Mouse (Mus musculus) kidney, embryonic 14.5 days (tissue): ENCODE results near the gene Ppp1r15b. TPM values are rescaled to one million over a fixed set of nuclear protein-coding genes. Genes with fewer than 3 reads are reported as not detected.

Source experiments
- ATAC-seq: fragments of 200-750 bp; cut with Nextera tagmentation; 2 replicates; pipeline ENCODE4 v1.8.0; 2017; ENCODE audit warnings: moderate number of reproducible peaks, mild to moderate bottlenecking, moderate TSS enrichment, moderate library complexity; ENCODE audit not compliant: low FRiP score, low TSS enrichment
- H3K27ac ChIP-seq: fragments of 300-500 bp; sonication (generic); 2 replicates; pipeline ENCODE4 v1.5.1; 2014; ENCODE audit warnings: low read depth, mild to moderate bottlenecking, low read length, moderate library complexity, mixed read lengths
- H3K27me3 ChIP-seq: fragments of 300-500 bp; sonication (generic); 2 replicates; pipeline ENCODE4 v1.6.1; 2014; ENCODE audit warnings: mild to moderate bottlenecking, low read length; ENCODE audit not compliant: control insufficient read depth, insufficient read depth
- H3K36me3 ChIP-seq: fragments of 300-500 bp; sonication (generic); 2 replicates; pipeline ENCODE4 v1.6.1; 2014; ENCODE audit warnings: low read length, mixed read lengths; ENCODE audit not compliant: control insufficient read depth, insufficient read depth
- H3K4me1 ChIP-seq: fragments of 300-500 bp; sonication (generic); 2 replicates; pipeline ENCODE4 v1.6.1; 2014; ENCODE audit warnings: low read length, mixed read lengths; ENCODE audit not compliant: control insufficient read depth, insufficient read depth
- H3K4me2 ChIP-seq: fragments of 300-500 bp; sonication (generic); replicated peaks from 2 replicates; pipeline ENCODE4 v1.6.1; 2014; ENCODE audit warnings: low read depth, mild to moderate bottlenecking, low read length
- H3K4me3 ChIP-seq: fragments of 300-500 bp; sonication (generic); 2 replicates; pipeline ENCODE4 v1.5.1; 2014; ENCODE audit warnings: mild to moderate bottlenecking, low read length
- H3K9ac ChIP-seq: fragments of 300-500 bp; sonication (generic); 2 replicates; pipeline ENCODE4 v1.6.1; 2014; ENCODE audit warnings: low read depth, mild to moderate bottlenecking, low read length, moderate library complexity
- H3K9me3 ChIP-seq: fragments of 300-500 bp; sonication (generic); 2 replicates; pipeline ENCODE4 v1.6.1; 2016; ENCODE audit warnings: low read length; ENCODE audit not compliant: control insufficient read depth
- WGBS: fragments of 180-500 bp; shearing (Covaris S2); extraction: QIAGEN DNeasy Blood & Tissue Kit; methylation state at CpG from one replicate; pipeline ENCODE4 v1.1.7; 2014; 5-methylcytosine and 5-hydroxymethylcytosine counted together
- polyA plus RNA-seq: library from polyadenylated mRNA; unstranded; fragments of >200 nt; fragmentation: Nextera tagmentation; extraction: Ambion mirVana; gene quantifications from 2 replicates; pipeline ENCODE4 v1.2.1, GENCODE M21; 2014

Ppp1r15b gene
- polyA plus RNA-seq, 1 experiment from 2014 or later = 49.4 TPM

DNA sequence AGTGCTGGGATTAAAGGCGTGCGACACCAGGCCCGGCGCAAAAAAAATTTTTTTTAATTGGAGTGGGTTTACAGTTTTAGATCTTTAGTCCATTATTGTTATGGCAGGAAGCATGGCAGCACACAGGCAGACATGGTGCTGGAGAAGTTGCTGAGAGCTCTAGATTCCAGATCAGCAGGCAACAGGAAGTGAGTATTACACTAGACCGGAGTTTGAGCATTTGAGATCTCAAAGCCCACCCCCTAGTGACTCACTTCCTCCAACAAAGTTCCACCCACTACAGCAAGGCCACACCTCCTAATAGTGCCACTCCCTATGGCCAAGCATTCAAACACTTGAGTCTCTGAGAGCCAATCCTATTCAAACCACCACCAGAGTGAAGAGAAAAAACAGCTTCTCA is 12.8 kb upstream of the Ppp1r15b start:
- ATAC-seq = no peak
- Histone ChIP-seq H3K36me3 (no peaks in the 10 kb centered on the region), H3K9ac (no peak overlapping the region), H3K27ac (no peak overlapping the region), H3K9me3 (no peaks in the 10 kb centered on the region), H3K4me3 (no peak overlapping the region), H3K4me2 (no peak overlapping the region), H3K27me3 (no peaks in the 10 kb centered on the region), H3K4me1 (no peaks in the 10 kb centered on the region)
- 95% methylated on average over 5 of the region's 5 CpGs for WGBS

DNA sequence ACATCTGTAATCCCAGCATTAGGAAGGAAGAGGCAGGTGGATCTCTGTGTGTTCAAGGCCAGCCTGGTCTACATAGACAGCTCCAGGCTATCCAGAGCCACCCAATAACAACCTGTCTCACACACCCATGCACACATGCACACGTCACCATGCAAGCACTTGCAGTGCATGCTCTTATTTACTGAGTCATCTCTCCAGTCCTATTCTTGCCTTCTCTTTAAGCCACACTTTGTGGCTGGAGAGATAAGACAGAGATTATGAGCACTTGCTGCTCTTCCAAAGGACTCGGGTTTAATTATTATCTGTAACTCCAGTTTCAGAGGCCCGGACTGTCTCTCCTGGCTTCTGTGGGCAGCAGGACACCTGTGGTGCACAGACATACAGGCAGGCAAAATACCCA is 12.1 kb upstream of the Ppp1r15b start:
- Histone ChIP-seq H3K27me3 (no peaks in the 10 kb centered on the region), H3K27ac (no peak overlapping the region), H3K4me2 (no peak overlapping the region), H3K9me3 (no peaks in the 10 kb centered on the region), H3K9ac (no peak overlapping the region), H3K4me1 (no peaks in the 10 kb centered on the region), H3K36me3 (no peaks in the 10 kb centered on the region), H3K4me3 (no peak overlapping the region)
- ATAC-seq = no peak
- WGBS = 82% methylated on average over 3 of the region's 3 CpGs

DNA sequence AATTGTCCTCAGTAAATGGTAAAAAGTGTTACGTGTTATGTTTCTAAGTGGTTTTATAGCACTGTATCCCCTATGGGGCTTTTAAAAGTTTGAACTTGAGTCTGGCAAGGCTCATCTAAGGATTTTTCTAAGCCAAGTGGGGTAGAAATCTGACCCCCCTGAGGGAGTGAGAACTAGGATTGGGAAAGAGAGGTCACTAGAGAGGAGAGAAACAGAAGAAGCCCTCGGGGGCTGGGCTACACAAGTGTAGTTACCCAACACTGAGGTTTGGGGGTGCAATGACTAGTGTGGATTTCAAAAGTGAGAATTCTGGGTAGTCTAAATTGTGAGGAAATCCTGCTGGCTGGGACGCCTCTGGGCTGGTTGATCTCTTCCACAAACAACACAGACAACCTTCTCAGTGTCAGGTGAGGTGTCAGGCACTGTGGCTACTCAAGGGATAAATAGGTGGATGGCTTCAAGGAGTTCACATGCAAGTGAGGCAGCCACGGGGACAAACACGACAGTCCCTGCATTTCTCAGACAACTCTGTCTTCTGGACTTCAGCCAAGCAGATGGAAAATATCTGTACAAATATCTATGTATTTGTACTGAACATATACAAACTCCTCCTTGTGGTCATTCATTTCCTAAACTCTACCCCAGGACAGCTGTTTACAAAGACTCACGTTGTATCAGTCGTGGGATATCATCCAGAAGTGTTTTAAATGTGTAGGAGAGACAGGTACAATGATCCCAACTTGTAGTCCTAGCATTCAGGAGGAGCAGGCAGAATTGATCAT is 10.8 kb upstream of the Ppp1r15b start:
- Histone ChIP-seq H3K36me3 (no peaks in the 10 kb centered on the region), H3K9me3 (no peaks in the 10 kb centered on the region), H3K4me2 (no peak overlapping the region), H3K4me3 (no peak overlapping the region), H3K27ac (no peak overlapping the region), H3K9ac (no peak overlapping the region), H3K27me3 (no peaks in the 10 kb centered on the region), H3K4me1 (no peaks in the 10 kb centered on the region)
- 33% methylated on average over 7 of the region's 7 CpGs for WGBS
- ATAC-seq = no peak

DNA sequence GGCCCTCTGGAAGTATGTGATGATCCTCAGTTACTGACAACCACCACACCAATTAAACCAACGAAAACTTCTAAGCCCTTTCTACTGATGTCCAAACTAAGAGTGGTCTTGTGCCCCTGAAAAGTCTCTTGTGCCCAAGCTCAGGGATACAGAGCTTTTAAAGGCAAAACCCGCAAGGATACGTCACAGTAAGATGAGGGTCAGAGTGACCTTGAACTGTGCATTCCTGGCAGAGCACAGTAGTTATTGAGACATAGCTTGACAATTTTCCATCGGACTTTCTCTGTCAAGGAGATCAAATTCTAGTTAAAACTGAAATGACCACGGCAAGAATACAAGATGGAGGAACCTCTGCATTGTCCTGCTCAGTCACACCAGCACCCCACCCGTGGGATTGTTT is 9.7 kb upstream of the Ppp1r15b start:
- 64% methylated on average over 6 of the region's 6 CpGs for WGBS
- Histone ChIP-seq H3K4me1 (no peaks in the 10 kb centered on the region), H3K36me3 (no peaks in the 10 kb centered on the region), H3K27me3 (no peaks in the 10 kb centered on the region), H3K27ac (no peak overlapping the region), H3K9ac (no peak overlapping the region), H3K4me2 (no peak overlapping the region), H3K9me3 (no peaks in the 10 kb centered on the region), H3K4me3 (no peak overlapping the region)
- ATAC-seq = no peak

DNA sequence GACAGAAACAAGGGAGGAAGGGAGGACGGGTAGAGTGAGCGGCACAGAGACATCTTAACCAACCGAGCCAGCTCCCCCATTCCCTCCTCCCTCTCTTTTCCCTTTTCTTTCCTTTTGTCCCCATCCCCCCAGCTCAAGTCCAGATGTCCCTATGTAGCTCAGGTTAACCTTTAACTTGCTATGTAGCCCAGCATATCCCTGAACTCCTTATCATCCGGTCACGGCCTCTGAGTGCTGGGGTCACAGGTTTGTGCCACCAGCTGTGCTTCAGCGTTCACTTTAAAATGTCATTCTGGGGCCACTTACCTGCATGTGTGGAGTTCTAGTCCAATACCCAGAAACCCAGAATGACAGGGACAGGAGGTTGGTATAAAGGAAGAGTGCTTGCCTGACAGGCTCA is 6.8 kb upstream of the Ppp1r15b start:
- no peak overlapping the region for H3K4me2 ChIP-seq
- no peak for ATAC-seq
- 61% methylated on average over 6 of the region's 6 CpGs for WGBS
- no peak overlapping the region for H3K4me3 ChIP-seq
- no peaks in the 10 kb centered on the region for H3K27me3 ChIP-seq
- peak overlapping the region; percentile 59; the same call in 1 of the 2 replicates for H3K27ac ChIP-seq
- no peaks in the 10 kb centered on the region for H3K4me1 ChIP-seq
- no peaks in the 10 kb centered on the region for H3K36me3 ChIP-seq
- H3K9me3 ChIP-seq = no peaks in the 10 kb centered on the region
- H3K9ac ChIP-seq = no peak overlapping the region

DNA sequence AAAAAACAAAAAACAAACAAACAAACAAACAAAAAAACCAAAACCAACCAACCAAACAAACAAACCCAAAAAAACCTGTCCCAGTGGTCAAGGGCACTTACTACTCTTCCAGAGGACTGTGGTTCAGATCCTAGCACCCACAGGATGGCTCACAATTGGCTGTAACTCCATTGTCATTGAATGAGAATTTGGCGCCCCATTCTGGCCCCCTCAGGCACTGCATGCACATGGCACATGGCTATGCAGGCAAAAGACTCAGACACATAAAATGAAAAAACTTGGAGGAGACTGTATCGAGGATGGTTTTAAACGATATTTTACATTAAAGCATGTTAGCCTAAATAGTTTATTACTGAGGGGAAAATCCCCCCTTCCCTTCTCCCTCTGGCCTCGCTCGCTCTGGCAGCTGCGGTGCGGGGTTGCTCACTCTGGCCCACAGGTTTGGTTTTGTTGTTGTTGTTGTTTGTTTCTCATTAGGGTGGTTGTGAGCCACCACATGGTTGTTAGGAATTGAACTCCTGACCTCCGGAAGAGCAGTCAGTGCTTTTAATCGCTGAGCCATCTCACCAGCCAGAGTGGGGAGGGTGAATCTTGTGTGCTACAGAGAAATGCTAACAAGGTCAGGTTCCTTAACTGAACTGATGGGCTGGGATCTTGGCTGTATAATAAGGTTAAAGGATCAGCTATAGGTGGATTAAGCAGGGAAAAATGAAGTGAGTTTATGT is 5.1 kb upstream of the Ppp1r15b start:
- H3K4me1 ChIP-seq = peaks cover 10% of the 10 kb centered on the region; the same call in 1 of the 2 replicates
- WGBS = 86% methylated on average over 9 of the region's 9 CpGs
- no peak for ATAC-seq
- no peaks in the 10 kb centered on the region for H3K36me3 ChIP-seq
- no peak overlapping the region for H3K4me3 ChIP-seq
- no peaks in the 10 kb centered on the region for H3K27me3 ChIP-seq
- H3K9me3 ChIP-seq = no peaks in the 10 kb centered on the region
- no peak overlapping the region for H3K27ac ChIP-seq
- H3K4me2 ChIP-seq = no peak overlapping the region
- no peak overlapping the region for H3K9ac ChIP-seq

DNA sequence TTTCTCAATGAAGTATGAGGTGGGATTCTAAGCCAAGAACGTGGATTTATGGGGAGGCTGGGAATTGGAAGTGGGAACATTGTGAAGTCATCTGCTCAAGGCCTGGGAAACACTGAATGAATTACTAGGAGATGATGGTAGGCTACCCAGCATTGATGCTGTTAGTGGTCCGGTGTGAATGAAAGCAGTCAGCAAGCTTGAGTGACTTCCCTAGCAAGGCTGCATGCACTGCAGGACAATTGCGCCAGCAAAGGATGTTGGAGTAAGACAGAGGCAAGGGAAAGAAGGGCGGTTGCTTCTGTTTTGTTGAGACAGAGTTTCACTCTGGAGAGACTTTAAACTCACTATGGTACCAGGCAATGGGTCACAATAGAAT is 4.6 kb upstream of the Ppp1r15b start:
- Histone ChIP-seq H3K4me2 (no peak overlapping the region), H3K4me3 (no peak overlapping the region), H3K27ac (no peak overlapping the region), H3K36me3 (no peaks in the 10 kb centered on the region), H3K27me3 (no peaks in the 10 kb centered on the region), H3K9me3 (no peaks in the 10 kb centered on the region), H3K4me1 (peaks cover 10% of the 10 kb centered on the region; the same call in 1 of the 2 replicates), H3K9ac (no peak overlapping the region)
- ATAC-seq = no peak
- WGBS = 70% methylated on average over 4 of the region's 4 CpGs

DNA sequence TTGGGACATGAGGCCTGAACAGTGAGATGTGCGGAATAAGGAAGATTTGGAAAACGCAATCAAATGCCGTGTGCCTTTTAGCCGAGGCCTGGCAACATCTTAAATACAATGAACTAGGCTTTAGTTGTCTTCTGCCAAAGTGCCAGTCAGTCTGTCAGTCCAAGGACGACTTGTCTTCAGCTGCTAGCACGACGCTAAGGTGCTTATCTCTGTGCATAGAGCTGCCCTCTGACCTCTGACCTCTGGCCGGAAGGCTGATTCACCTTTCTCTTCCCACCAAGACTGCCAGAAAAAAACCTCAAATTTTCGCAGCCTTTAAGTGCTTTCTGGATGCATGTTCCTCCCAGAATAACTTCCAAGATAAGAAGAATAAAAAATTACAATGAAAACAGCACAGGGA is 3.6 kb upstream of the Ppp1r15b start:
- Histone ChIP-seq H3K4me2 (no peak overlapping the region), H3K9ac (no peak overlapping the region), H3K27ac (no peak overlapping the region), H3K4me3 (no peak overlapping the region), H3K4me1 (peaks cover 10% of the 10 kb centered on the region; the same call in 1 of the 2 replicates), H3K36me3 (no peaks in the 10 kb centered on the region), H3K9me3 (no peaks in the 10 kb centered on the region), H3K27me3 (no peaks in the 10 kb centered on the region)
- no peak for ATAC-seq
- 67% methylated on average over 9 of the region's 9 CpGs for WGBS
